Mouse (Mus musculus): ENCODE measurements around the gene Ugt1a10.
"Not testable (repeated sequence)": the region's sequence is repeated elsewhere in the genome, so short reads cannot be mapped to it uniquely, and the experiment has no call there.

Gene Ugt1a10

DNA sequence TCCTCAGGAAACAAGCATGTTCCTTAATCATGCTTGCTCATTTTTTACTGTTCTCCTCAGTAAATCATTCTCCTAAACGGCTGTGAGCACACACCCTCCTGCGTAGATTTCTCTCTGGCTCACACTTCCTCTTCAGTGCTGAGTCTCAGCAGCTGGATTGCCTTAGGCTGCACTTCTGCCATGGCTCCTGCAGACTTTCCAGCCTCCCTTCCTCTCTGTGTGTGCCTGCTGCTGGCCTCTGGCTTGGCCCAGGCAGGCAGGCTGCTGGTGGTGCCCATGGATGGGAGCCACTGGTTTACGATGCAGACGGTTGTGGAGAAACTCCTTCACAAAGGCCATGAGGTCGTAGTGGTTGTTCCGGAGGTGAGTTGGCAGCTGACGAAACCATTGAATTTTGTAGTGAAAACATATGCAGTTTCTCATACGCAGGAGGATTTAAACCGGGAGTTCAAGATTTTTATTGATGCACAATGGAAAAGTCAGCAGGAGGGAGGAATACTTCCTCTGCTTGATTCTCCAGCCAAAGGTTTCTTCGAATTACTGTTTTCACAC lies 39.8 kb downstream of the Ugt1a10 start, which contains the start of gene Ugt1a7c:
Gene Ugt1a7c, plus strand, starts transcription at position 122 of the 552 bp plus-strand sequence.
- no peak for DNase-seq (ENCODE audit: extremely low spot score)

DNA sequence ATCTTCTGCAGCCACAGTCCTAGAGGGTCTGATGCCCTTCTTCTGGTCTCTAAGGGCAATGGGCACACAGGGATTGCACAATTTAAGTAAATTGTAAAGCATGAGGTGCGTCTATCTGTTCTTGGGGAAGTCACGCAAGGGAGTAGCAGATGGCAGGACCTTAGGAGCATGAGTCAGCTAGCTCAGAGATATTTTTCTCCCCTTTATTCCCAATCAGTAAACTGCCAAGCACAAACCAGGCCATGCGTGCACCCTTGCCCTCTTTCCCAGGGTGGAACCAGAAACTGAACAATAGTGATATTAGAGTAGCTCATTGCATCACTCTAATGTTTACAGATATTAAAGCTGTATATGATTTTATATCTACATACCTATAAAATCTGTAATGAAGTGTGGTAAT lies 43.4 kb downstream of the Ugt1a10 start:
- DNase-seq (ENCODE audit: extremely low spot score), result not testable (repeated sequence)

DNA sequence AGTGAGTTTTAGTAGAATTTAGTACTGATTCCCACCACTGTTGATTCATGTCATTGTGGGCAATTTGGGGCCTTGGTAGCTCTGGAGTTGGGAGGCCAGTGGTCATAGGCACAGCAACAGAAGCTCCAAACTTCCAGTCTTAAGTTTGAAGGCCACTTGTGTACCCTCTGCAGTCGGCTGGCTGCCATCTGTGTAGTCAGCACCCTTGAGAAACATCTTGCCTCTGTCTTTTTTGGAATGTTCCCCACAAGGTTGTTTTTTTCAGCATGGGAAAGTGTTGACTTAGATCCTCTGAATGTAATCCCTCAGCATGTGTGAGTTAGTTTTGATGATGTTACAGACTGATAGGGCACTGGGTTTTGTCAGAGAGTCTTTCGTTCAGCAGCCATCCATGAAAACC lies 44.5 kb downstream of the Ugt1a10 start:
- not testable (repeated sequence) for DNase-seq (ENCODE audit: extremely low spot score)

DNA sequence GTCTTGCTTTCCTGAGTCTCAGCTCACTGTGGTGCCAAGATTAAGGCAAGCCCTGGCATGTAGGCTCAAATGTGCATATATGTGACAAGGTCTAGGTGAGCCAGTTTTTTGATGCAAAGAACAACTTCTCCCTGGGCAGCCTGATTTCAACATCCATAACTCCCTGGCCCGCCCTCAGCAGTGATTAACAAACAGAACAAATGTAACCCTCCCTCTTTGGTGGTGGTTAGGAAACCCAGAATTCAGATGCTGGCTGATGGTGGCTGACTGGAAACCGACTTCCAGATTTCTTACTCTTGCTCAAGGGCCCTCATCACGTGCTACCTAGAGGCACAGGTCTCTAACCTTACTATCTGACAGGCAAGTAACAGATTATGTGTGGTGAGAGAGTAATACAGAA lies 47.8 kb downstream of the Ugt1a10 start, which contains the start of gene Ugt1a6b:
Gene Ugt1a6b, plus strand, starts transcription at position 234 of the 400 bp plus-strand sequence.
- DNase-seq (ENCODE audit: extremely low spot score), result not testable (repeated sequence)

DNA sequence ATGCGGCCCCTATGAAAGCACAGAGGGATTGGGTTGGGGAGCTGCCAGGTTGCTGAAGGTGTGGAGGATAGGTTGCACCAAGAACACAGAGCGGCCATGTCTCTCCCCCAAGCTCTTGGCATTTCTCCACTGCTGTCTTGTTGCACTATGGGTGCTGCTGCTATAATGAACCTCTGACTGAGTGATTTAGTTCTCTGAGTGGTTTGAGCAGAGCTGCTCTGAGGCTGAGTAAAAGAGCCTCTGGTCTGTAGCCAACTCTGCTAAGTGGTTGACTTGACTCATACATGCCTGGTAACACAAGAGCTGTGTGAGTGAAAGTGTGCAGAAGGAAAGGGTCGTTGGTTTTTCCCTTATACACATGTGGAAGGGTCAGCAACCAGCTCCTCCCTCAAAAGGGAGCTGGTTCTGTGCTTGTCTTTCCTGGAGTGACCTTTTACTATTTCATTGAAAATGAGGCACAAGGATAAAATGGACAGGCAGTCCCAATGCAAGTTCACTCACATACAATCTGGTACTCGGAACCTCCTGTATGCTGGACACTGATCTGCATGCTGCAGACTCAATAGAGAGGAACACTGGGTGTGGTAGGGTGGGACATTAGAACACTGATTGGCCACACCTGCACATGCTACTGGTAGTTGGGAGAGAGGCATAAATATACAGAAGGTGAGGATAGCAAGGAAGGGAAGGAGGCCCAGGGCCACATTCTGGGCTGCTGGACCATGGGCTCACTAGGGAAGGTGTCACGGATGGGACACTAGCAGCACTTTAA lies 48.7 kb downstream of the Ugt1a10 start:
- DNase-seq (ENCODE audit: extremely low spot score), result not testable (repeated sequence)

DNA sequence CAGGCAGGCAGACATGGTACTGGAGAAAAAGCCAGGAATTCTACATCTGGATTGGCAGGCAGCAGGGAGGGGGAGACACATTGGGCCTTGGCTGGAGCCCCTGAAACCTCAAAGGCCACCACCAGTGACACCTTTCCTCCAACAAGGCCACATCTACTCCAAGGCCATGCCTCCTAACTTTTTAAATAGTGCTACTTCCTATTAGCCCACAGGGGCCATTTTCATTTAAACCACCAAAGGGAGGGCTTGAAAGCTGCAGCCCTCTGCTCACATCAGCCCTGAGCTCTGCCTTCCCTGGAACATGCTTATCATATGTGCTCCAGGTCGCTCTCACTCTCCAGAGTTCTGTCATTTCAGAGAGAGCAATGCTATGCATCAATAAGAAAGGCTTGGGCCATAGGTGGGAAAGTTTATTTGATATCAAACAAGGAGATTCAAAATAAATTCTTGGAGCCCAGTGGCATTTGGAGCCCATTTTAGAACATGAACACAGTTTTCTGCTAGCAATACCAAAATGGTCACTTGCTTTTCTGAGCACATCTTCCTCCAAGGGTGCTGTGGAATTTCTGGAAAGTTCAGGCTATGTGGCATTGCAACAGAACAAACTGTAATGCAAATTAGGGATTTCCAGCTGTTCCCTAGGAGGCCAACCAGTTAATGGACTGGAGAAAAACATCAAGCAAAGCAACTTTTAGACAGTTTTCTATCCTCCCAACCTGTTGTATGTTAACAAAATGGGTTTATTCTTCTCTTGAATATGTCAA lies 49.7 kb downstream of the Ugt1a10 start:
- DNase-seq (ENCODE audit: extremely low spot score), result no peak

DNA sequence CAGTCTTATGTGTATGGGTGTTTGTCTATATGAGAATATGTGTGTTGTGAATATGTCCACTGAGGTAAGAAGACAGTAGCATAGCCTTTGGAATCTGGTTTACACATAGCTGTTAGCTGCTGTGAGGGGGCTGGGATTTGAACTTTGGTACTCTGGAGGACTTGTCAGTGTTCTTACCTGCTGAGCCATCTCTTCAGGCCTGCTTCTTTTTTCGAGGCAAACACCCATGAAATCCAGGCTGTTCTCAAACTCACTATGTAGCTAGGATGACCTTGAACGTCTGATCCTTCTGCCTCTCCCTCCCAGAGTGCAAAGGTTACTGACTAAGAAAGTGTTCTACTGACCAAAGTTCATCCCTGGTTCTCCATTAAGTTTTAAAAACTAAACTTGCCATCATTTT lies 50.5 kb downstream of the Ugt1a10 start:
- no peak for DNase-seq (ENCODE audit: extremely low spot score)

DNA sequence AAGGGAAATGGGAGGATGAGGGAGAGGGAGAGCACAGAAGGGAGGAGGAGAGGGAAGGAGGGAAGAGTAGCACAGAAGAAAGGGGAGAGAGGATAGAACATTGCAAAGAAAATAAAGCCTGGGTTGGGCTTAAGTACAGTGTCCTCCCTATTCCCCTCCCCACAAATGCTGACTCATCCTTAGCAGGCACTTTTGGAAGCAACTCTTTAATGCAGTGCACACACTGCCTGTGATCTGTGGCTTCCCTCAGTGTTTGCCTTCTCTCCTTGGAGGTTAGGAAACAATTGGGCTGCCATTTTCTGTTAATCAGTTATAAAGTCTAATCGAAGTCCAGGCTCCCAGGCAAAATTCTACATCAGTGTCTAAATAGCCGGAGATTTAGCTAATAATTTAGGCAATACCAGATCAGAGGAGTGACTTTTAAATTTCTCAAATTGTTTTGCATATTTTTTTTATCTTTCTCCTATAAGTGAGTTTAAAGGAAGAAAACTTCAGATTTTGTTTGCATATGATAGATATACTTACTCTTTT lies 53.9 kb downstream of the Ugt1a10 start:
- not testable (repeated sequence) for DNase-seq (ENCODE audit: extremely low spot score)

DNA sequence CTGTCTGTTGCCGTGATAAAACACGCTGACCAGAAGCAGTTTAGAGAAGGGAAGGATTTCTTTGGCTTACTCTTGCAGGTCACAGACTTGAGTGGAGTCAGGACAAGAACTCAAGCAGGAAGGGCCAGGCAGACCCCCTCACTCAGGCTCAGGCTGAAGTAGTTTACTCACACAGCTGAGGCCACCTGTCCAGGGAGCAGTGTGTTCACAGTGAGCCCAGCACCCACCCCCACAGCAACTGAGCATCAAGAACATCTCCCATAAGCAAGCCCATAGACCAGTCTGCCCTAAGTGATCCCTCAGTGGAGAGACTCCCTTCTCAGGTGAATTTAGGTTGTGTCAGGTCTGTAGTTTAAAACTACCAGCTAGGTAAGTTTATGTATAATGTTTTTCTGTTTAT lies 54.4 kb downstream of the Ugt1a10 start:
- not testable (repeated sequence) for DNase-seq (ENCODE audit: extremely low spot score)

DNA sequence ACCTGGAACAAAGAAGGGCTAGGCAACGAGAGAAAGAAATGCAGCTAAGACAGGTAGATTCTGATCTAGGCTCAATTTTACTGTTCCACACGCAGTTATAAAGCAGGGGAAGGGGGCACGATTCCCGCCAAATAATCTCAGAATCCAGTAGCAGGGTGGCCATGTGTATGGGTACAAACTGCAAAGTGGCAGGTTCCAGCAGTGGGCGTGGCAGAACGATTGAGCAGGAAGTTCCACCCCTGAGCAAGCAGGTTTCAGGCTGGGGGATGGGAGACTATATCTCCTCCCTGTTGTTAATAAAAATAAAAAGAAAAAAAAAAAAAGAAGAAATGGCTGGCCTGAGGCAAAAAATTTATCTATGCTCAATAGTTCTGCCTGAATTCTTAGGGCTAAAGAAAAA lies 57.6 kb downstream of the Ugt1a10 start:
- DNase-seq (ENCODE audit: extremely low spot score), result not testable (repeated sequence)

DNA sequence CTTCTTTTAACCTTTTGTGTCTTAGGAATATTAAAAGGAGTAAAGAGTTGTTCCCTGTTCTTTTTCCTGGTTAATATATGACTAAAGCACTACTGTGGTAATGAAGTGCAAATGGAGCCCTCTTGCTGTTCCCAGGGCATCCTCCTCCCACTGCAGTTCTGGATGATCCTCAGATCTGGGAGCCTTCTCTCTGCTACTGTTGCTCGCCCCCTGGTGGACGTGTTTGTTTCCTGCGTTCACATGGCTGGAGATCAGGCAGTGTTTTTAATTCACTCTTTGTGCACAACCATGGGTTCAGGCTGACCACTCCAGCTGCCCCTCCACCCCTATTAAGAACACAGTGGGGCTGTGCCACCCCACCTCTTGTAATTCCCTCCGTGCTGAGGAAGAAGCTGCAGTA lies 65.4 kb downstream of the Ugt1a10 start:
- not testable (repeated sequence) for DNase-seq (ENCODE audit: extremely low spot score)

DNA sequence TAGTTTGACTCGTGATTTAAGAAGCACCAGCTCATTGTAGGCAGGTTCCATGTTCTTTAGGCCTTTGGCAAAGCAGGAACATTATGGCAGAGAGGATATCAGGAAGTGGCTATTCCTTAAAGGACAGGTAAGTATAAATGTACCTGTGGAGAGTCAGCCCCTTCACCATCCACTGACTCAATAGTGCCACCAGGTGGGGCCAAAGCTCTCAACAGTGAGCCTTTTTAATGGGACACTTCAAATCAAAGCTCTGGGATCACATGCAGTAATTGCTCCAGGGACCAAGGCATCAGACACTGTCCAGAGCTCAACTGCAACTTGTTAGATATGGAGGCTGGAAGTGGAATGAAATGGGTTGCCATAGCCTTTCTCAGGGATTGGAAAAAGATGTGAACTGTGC lies 66.3 kb downstream of the Ugt1a10 start:
- not testable (repeated sequence) for DNase-seq (ENCODE audit: extremely low spot score)

DNA sequence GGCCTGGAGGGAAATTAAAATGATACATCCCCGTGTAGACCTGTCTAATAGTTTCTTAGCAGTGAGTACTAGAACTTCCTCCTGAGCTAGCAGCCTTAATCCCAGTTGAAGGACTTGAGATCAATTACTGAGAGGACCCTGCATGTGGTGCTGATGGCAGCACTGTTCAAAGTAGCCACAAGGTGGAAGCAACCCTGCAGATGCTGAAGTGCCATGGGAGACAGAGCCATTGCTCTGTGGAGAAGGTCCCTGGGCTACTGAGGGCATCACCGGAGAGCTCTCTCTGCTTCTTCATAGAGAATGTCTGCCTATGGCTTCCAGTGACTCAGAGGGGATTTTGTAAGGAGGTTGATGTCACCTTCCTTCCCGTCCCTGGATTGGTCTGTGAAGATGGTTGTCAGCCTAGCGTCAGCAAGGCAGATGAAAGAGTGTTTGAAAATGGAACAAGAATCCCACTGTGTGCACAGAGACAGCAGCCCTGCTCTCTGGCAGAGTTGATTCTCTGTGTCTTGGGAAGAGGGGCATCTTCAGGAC lies 70.7 kb downstream of the Ugt1a10 start:
- not testable (repeated sequence) for DNase-seq (ENCODE audit: extremely low spot score)

DNA sequence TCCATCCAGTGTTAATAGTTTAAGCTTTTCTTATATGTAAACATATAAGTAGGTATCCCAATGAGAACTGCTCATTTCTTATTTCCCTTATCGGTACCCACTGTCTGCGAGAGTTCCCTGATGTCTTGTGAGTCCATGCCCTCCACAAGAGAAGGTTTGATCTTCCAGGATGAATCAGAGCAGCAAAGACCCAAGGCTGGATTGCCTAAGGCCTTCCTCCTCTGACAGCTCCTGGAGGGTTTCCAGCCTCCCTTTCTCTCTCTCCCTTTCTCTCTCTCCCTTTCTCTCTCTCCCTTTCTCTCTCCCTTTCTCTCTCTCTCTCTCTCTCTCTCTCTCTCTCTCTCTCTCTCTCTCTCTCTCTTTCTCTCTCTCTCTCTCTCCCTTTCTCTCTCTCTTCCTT lies 73.9 kb downstream of the Ugt1a10 start:
- not testable (repeated sequence) for DNase-seq (ENCODE audit: extremely low spot score)

DNA sequence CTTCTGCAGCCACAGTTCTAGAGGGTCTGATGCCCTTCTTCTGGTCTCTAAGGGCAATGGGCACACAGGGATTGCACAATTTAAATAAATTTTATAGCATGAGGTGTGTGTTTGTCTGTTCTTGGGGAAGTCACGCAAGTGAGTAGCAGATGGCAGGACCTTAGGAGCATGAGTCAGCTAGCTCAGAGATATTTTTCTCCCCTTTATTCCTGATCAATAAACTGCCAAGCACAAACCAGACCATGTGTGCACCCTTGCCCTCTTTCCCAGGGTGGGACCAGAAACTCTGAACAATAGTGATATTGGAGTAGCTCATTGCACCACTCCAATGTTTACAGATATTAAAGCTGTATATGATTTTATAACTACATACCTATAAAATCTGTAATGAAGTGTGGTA lies 75.0 kb downstream of the Ugt1a10 start:
- not testable (repeated sequence) for DNase-seq (ENCODE audit: extremely low spot score)

DNA sequence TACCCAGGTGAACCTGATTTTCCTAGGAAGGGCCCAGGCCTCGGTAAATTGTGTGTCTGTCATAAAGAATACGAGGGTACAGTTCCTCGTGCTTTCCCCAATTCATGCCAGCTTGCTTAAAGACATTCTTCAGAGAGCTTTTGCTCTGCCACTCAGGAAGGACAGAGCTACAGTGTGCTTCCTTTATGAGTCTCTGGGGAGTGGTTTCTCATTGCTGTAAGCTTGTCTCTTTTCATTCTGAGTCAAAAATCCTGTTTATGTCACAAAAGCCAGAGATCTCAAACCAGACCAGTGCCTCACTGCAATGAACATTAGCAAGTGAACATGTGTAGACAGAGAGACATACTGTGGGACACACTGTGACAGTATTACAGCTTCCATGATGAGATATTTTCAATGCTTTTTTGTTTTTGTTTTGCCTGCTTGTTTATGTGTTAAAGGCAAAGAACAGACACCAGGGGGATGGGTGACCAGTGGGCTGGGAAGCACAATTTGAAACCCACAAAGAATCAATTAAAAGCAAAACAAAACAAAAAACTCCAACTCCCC lies 78.8 kb downstream of the Ugt1a10 start:
- no peak for DNase-seq (ENCODE audit: extremely low spot score)

DNA sequence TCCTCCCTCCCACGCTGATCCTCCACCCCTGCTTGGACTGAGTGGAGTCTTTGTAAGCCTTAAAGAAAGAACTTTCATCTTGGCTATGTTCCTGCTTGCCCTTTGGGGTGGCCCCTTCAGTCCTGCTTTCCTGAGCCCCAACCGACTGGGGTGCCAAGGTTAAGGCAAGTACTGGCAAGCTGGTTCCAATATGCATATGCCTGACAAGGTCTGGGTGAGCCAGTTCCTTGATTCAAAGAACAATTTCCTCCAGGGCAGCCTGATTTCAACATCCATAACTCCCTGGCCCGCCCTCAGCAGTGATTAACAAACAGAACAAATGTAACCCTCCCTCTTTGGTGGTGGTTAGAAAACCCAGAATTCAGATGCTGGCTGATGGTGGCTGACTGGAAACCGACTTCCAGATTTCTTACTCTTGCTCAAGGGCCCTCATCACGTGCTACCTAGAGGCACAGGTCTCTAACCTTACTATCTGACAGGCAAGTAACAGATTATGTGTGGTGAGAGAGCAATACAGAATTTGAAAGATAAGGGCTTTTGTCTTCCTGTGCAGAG lies 79.3 kb downstream of the Ugt1a10 start, which contains the start of gene Ugt1a6a:
Gene Ugt1a6a, plus strand, starts transcription at position 353 of the 555 bp plus-strand sequence.
- DNase-seq (ENCODE audit: extremely low spot score), result not testable (repeated sequence)

DNA sequence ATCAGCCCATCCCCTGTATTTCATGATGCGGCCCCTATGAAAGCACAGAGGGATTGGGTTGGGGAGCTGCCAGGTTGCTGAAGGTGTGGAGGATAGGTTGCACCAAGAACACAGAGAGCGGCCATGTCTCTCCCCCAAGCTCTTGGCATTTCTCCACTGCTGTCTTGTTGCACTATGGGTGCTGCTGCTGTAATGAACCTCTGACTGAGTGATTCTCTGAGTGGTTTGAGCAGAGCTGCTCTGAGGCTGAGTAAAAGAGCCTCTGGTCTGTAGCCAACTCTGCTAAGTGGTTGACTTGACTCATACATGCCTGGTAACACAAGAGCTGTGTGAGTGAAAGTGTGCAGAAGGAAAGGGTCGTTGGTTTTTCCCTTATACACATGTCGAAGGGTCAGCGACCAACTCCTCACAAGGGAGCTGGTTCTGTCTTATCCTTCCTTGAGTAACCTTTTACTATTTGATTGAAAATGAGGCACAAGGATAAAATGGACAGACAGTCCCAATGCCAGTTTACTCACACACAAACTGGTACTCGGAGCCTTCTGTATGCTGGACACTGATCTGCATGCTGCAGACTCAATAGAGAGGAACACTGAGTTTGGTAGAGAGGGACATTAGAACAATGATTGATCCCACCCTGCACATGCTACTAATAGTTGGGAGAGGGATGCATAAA lies 80.2 kb downstream of the Ugt1a10 start:
- not testable (repeated sequence) for DNase-seq (ENCODE audit: extremely low spot score)

DNA sequence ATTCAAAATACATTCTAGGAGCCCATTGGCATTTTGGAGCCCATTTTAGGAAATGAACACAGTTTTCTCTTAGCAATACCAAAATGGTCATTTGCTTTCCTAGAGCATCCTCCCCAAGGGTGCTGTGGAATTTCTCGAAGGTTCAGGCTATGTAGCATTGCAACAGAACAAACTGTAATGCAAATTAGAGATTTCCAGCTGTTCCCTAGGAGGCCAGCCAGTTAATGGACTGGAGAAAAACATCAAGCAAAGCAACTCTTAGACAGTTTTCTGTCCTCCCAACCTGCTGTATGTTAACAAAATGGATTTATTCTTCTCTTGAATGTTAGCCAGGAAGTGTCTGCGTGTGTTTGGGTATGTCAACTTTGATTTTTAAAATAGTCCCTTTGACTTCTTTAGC lies 81.5 kb downstream of the Ugt1a10 start:
- DNase-seq (ENCODE audit: extremely low spot score), result no peak

DNA sequence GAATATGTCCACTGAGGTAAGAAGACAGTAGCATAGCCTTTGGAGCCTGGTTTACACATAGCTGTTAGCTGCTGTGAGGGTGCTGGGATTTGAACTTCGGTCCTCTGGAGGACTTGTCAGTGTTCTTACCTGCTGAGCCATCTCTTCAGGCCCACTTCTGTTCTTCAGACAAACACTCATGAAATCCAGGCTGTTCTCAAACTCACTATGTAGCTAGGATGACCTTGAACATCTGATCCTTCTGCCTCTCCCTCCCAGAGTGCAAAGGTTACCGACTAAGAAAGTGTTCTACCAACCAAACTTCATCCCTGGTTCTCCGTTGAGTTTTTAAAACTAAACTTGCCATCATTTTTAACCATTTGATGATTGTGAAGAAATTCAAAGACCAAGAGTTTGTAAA lies 82.1 kb downstream of the Ugt1a10 start:
- no peak for DNase-seq (ENCODE audit: extremely low spot score)

DNA sequence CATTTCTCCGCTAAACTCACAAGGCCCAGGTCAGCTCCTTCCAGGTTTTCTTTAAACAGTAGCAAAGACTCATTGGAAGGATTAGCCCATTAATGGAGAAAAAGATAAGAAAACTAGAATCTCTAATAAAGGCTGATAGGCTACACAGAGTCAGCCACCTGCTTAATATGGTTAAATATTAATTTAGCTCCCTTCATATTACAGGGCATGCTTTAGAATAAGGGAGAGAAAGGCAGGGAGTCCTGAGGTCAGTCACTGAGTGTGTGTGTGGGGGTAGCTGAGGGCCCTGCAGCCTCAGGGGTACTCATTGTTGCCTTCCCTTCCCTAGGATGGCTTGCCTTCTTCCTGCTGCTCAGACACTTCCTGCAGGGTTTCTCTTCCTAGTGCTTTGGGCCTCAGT lies 83.0 kb downstream of the Ugt1a10 start:
- no peak for DNase-seq (ENCODE audit: extremely low spot score)

All from embryo, embryonic 9.5 days (tissue).